Mouse (Mus musculus) heart, adult 8-10 months (tissue): Measurements from ENCODE around the gene Dnajc16. TPM values are rescaled to one million over a fixed set of nuclear protein-coding genes. Genes with fewer than 3 reads are reported as not detected.

Experiments used
- DNase-seq: peaks from one replicate; pipeline ENCODE4 v3.0.0; 2022; ENCODE audit warnings: low spot score
- total RNA-seq, 4 experiments: library from RNA; stranded (reverse); gene quantifications; 2 replicates each; pipeline ENCODE4 v1.2.4; 2022

Gene Dnajc16
- total RNA-seq, 4 experiments from 2014 or later: 23.2 to 28.7 (median 25.0) TPM

DNA sequence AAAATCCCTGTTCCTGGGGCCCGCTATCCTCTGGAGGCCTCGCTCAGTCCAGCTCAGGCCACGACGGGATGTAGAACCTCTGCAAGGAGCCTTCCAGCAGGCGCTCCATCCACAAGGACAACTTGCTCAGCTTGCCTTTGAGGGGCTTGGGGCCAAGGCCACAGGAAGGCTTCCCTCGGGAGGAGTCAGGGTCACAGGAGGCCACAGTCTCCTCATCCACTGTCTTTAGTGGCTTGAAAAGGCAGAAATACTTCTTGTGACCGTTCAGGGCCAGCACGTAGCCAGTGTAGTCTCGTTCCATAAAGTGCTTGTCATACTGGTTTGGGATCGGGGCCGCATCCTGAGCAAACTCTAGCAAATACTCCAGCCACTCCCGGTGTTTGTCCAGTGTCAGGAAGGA, 27.3 kb downstream of the Dnajc16 start:
- DNase-seq: no peak

- DNase-seq: no peak
Measured at GRCm38 (mm10) chr4:141762102-141762598, 28.6 kb downstream of the Dnajc16 start.

DNA sequence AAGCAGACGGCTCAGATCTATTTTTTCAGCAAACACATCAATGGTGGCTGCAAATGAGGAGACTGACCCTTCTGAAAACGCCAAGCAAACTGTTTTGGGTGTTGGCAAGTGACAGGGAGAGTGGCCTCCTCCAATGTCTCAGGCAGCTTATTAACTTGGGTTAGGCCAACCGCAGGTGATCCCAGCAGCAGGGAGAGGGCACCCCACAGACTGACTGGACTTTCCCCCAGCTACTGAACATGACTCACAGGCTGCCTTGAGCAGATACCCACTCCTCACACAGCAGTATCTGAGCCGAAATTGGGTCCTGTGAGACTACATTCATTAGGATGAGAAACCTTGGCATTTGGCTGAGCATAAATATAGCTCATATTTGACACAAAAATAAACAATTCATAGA, 29.8 kb downstream of the Dnajc16 start:
- DNase-seq: no peak

- no peak for DNase-seq
Measured at GRCm38 (mm10) chr4:141758874-141759542, 31.7 kb downstream of the Dnajc16 start.

DNA sequence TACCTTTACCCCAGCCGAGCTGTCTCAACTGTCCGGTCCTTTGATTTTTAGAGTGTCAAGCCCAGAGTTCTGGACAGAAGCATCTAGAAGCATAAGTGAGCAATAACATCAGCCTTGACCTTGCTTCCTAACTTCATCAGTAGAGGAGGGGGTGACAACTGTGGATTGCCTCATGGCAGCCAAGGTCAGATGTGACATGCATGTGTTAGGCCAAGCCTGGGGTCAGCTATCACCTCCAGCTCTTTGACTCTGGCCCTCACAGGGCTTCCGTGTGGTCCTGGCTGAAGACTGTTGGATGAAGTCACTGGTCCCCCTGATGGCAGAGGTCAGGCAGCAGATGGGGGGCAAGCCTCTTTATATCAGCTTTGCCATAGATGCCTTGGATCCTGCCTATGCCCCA, 33.6 kb downstream of the Dnajc16 start:
- DNase-seq: no peak

GRCm38 (mm10) chr4:141755375-141755930, 35.3 kb downstream of the Dnajc16 start:
- no peak for DNase-seq

DNA sequence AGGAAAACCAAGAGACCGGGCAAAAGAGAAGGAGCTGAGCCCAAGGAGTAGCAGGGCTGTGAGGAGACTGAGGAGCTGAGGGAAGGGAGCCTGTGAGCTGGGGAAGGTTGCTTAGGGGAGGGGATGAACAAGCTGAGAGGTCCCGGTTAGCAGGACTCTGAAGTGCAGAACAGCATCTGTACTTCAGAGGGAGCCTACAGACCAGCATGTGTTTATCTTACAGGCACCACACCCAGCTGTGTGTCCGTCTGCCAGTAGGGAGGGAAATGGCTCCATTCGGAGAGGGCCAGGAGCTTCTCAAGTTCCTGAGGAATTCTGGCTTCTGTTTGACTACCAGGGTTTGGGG, 38.7 kb downstream of the Dnajc16 start:
- DNase-seq: no peak

GRCm38 (mm10) chr4:141751419-141752075, 39.2 kb downstream of the Dnajc16 start:
- no peak for DNase-seq

- no peak for DNase-seq
Measured at GRCm38 (mm10) chr4:141750826-141751225, 39.9 kb downstream of the Dnajc16 start.

GRCm38 (mm10) chr4:141749557-141749956, 41.2 kb downstream of the Dnajc16 start:
- DNase-seq: no peak

DNA sequence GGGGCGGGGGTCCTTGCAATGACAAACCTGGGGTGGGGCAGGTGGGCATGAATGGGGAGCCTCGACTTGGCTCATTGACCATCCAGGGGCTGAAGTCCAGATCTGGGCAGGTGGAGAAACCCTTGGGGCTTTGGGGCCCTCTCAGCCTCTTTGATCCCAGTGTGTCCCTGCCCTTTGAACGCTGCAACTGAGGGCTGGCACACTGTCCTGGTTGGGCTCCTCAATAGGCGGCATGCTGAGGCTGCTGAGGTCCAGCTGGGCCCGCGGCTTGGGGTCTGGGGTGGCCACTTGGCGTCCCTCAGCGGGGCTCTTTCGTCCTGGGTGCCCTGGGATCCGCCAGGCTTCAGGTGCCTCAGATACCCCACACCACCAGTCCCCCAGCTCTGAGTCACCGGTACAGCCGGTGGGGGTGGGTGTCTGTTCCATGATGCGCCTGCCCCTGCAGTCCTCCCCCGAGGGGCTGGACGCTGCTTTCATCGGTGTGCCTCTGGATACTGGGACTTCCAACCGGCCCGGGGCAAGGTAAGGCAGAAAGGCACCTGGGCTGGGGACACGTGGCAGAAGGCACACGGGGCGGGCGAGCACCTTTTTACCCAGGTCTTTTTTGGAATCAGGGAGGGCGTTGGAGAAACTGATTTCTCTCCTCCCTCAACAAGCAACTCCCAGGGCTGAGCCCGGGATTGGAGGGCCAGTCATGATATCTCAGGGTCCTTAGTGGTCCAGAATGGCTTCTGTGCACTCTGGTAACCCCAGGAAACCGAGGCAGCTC, 44.0 kb downstream of the Dnajc16 start, which contains the start of gene Agmat:
TSS of gene Agmat (plus strand) at position 95 of the 769 bp plus-strand sequence.
- no peak for DNase-seq

DNA sequence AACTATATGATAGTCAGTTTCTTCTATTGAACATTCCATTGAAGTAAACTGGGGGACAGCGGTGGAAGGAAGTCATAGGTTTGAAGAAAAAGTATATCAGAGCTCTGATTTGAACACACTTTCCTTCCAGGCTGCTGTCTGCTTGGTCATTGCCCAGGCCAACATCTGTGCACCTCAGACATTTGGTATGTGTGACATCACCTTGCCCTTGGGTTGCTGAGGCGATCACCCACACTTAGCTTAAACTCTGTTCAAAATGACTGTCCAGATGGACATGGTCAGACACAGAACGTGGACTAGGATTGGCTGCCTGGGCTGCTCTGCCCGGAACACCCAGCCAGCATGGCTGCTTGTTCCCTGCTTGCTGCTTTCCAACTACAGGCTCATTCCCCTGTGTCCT, 48.4 kb downstream of the Dnajc16 start:
- DNase-seq: no peak

- DNase-seq: no peak
Measured at GRCm38 (mm10) chr4:141741856-141742255, 48.9 kb downstream of the Dnajc16 start.

DNA sequence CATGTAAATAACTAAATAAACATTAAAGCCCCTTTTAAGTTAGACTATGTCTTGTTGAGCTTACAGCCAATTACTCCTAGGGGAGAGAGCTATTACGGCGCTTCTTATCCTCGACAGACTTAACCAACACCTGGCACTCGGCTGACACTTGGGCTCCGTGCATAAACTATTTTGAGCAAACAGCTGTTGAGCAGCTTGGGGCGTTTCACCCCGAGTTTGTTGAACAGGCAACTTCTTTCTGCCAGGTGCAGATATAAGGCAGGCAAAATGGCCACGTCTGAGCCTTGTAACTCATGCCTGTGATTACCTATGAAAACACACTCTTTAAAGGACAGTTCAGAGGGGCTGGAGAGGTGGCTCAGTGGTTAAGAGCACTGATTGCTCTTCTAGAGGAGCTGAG, 52.7 kb downstream of the Dnajc16 start:
- no peak for DNase-seq

- DNase-seq: no peak
Measured at GRCm38 (mm10) chr4:141736856-141737255, 53.9 kb downstream of the Dnajc16 start.

- DNase-seq: no peak
Measured at GRCm38 (mm10) chr4:141735206-141735560, 55.5 kb downstream of the Dnajc16 start.

GRCm38 (mm10) chr4:141734446-141735205, 56.1 kb downstream of the Dnajc16 start:
- peak; percentile 93 for DNase-seq

DNA sequence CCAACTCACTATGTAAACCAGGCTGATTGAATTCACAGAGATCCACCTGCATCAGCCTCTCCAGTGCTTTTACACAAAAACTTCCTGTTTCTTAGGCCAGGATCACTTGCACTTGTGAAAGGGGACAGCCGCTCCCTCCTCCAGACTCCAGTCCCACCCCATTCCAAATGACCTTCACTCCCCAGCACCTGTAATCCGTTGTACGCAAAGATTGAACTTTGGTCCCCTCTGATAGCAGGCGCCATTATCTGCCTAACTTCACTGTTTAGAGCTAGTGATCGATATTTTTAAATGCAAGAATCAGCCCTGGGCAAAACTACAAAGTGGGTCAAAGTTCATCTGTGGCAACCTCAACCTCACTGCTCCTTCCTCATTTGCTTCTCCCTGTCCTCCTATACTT, 59.0 kb downstream of the Dnajc16 start:
- no peak for DNase-seq

DNA sequence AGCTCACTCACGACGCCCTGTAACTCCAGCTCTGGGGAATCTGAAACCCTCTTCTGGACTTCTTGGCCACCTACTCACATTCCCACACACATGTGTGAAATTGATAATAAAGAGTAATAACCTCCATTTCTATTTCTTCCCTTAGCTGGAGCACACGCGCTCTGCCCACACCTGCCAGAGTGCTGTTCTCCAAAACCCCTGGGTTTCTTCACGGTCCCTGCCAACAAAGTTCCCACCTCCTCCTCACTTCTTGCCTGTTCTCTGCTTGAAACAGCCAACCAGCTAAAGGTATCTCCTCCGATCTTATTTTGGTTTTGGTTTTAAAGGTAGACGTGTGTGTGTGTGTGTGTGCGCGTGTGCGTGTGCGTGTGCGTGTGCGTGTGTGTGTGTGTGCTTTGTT, 60.3 kb downstream of the Dnajc16 start:
- DNase-seq: no peak

DNA sequence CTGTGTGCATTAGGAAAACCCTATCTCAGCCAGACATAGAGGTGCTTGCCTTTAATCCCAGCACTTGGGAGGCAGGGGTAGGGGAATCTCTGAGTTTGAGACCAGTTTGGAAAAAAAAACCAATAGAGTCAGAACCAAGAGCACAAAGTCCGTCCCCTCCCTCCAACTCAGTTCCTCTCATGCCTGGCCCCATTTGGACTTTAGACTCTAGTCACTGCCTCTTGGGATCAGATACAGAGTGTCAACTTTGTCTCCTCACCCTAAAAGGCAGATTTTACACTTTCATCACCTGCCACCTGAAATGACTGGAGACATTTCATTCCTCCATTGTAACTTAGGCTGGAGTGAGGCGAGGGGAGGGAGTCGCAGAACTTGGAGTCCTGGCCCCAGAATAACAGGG, 61.5 kb downstream of the Dnajc16 start:
- DNase-seq: no peak

- no peak for DNase-seq
Measured at GRCm38 (mm10) chr4:141725738-141726137, 65.0 kb downstream of the Dnajc16 start.

DNA sequence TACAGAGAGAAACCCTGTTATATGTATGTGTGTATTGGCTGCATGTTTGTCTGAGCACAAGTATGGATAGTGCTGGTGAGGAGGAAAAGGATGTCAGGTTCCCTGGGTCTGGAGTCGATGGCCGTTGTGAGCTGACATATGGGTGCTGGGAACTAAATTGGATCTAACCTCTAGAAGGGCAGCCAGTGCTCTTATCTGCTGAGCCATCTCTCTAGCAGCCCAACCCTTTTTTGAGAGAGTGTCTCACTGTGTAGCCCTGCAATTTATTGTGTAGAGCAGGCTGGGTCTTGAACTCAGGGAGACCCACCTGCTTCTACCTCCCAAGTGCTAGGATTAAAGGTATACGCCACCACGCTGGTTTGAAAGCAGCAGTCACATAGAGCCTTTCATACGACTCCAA, 65.5 kb downstream of the Dnajc16 start:
- no peak for DNase-seq
